Mouse (Mus musculus): ENCODE results near the gene Serpina12. TPM values are rescaled to one million over a fixed set of nuclear protein-coding genes. Genes with fewer than 3 reads are reported as not detected.

Gene Serpina12
- not detected for total RNA-seq (2021)

DNA sequence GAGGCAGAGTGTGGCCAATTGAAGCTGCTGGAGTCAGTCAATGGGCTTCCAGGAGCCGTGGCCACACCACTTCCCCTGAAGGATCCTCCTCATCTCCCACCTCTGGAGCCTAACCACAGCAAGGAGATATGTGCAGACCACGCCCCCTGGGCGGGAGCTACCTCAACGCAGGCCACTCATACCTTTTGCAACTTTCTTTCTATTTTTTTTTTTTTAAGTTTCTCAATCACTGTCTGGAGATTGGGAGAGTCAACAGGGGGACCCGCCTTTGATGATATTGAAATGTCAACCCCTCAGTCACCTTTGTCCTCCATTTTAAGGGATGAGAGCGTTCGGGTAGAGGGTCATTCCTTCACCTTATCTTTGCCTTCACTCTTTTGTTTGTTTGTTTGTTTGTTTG is at the start of gene Serpina12:
Serpina12 (minus strand) TSS at position 101 of the 400 bp plus-strand sequence.
- no peak for DNase-seq (ENCODE audit: low spot score in 2 of 2)
- intact Hi-C loops (cut with DNase I), result no loop called here

DNA sequence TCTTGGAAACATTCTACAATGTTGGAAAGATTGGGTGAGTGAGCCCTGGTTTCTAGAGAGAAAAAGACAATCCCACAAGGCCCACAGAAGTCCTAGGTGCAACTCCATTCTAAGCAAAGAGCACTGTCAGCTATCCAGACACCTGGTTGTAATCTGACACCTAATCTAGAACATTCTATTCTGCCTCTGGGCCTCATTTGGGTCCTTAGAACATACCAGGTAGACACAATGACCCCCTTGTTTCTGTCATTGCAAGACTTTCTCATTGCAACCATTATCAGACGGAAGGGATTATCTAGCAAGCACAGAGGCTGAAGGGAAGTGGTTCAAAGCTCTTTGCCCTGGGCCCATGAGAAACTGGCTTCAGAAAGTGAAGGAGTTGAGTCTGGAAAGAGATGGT is 47.1 kb upstream of the Serpina12 start:
- no peak for DNase-seq (ENCODE audit: low spot score in 2 of 2)
- intact Hi-C loops (cut with DNase I), result no loop called here

DNA sequence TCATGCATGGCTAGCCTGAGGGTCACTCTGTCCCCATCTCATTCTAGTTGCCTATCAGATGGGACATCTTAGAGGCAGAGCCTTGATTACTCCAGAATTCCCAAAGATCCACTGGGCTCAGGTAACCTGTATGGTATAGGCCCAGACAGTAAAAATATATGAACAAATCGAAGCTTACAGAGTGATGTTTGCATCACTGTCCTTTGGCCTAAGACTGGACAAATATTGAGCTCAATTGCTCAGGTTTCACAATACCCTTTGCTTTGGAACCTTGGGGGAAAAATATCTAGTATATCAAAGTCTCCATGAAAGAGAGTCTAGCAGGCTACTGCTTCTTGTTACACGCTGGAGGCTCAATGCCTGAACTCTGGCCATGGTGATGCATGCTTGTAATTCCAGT is 45.9 kb upstream of the Serpina12 start:
- DNase-seq (ENCODE audit: low spot score in 2 of 2), result no peak
- intact Hi-C loops (cut with DNase I), result no loop called here

GRCm38 (mm10) chr12:104072286-104072685 is 28.0 kb upstream of the Serpina12 start:
- no peak for DNase-seq (ENCODE audit: low spot score in 2 of 2)

DNA sequence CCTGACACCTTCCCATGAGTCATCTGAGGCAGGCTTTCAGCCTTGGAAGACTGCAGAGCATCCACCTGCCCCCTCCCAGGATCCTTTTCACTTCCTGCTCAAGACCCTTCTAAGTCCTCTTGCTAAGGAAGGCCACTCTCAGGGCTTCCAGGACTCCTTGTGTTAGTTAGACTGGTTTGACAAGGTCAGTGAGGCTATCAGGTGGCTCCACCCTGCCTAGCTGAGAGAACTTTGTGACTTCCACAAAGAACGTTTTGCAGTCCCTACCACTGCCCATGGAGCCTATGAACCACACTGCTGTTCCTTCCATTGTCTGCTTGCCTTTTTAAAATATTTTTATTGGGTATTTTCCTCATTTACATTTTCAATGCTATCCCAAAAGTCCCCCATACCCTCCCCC is 27.5 kb upstream of the Serpina12 start:
- no peak for DNase-seq (ENCODE audit: low spot score in 2 of 2)
- intact Hi-C loops (cut with DNase I), result loop anchor here (5.0 kb wide), 1 partner anchor 346 kb away; no protein-coding TSS in a partner anchor

More at GRCm38 (mm10) chr12:104072286-104072685, 28.0 kb upstream of the Serpina12 start:
- intact Hi-C loops (cut with DNase I), result loop anchor here (5.0 kb wide), 1 partner anchor 345 kb away; no protein-coding TSS in a partner anchor

- intact Hi-C loops (cut with DNase I), result loop anchor here (1.0 to 5.0 kb wide), 2 partner anchors 74 to 348 kb away; no protein-coding TSS in a partner anchor
- peak; percentile 60 to 76 for DNase-seq (ENCODE audit: low spot score in 2 of 2)
Measured at GRCm38 (mm10) chr12:104069620-104070019, 25.4 kb upstream of the Serpina12 start.

DNA sequence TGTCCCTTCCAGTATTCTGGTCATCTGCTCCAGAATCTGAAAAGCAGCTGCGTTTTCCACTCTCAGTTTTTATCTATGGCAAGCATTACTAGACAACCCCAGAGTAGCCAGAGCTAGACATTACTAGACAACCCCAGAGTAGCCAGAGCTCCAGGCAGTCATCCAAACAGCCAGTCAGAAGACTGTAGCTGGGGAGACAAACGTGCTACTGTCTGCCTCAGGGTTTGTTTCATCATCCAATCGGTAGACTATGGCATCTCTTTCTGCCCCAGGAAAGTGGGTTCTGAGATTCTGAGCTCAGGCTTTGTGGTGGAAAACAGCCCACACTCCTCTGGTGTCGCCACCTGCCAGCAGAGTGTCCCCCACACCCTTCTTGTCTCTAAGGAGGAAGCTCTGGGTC is 23.3 kb upstream of the Serpina12 start:
- DNase-seq (ENCODE audit: low spot score in 2 of 2), result peak; percentile 41 to 63
- intact Hi-C loops (cut with DNase I), result no loop called here

- no peak for DNase-seq (ENCODE audit: low spot score in 2 of 2)
- intact Hi-C loops (cut with DNase I), result no loop called here
Measured at GRCm38 (mm10) chr12:104066241-104066640, 22.0 kb upstream of the Serpina12 start.

- DNase-seq (ENCODE audit: low spot score in 2 of 2), result no peak
- intact Hi-C loops (cut with DNase I), result no loop called here
Measured at GRCm38 (mm10) chr12:104064996-104065395, 20.8 kb upstream of the Serpina12 start.

DNA sequence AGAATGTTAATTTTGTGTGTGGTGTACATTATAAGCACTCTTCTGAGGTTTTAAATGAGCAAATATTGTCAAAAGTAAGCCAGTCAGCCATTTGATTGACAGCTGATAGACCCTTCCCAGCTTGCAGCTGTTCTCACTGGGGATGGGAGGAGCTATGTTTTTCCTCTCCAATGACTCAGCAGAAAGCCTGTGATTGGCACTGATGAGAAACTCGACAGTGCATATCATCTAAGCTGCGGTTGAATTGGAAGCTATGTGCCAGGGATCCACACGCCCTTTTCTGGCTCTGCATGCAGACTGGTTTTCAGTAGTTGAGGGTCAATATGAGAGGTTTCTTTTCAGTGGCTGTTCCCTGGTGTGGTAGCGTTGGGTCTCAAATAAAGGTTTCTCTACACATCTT is 20.3 kb upstream of the Serpina12 start:
- intact Hi-C loops (cut with DNase I), result no loop called here
- DNase-seq (ENCODE audit: low spot score in 2 of 2), result no peak

- intact Hi-C loops (cut with DNase I), result no loop called here
- DNase-seq (ENCODE audit: low spot score in 2 of 2), result no peak
Measured at GRCm38 (mm10) chr12:104061862-104062261, 17.6 kb upstream of the Serpina12 start.

DNA sequence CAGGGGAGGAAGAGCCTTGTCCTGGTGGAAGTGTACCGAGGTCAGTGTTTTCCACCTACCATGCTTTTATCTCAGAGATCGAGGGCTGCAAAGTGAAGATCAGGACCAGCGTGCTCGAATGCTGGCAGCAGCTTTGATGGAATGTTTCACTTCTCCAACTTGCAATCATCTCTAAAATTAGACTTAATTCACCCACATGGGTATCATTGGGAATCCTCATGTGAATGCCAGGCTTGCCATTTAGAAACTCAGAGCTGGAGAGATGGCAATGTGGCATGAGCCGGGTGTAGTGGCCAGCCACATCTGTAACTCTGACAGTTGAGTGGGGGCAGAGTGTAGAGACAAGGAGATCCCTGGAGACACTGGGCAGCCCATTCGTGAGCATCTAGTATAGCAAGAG is 15.9 kb upstream of the Serpina12 start:
- peak in 1 of 2 experiments; percentile 24 for DNase-seq (ENCODE audit: low spot score in 2 of 2)
- intact Hi-C loops (cut with DNase I), result no loop called here

DNA sequence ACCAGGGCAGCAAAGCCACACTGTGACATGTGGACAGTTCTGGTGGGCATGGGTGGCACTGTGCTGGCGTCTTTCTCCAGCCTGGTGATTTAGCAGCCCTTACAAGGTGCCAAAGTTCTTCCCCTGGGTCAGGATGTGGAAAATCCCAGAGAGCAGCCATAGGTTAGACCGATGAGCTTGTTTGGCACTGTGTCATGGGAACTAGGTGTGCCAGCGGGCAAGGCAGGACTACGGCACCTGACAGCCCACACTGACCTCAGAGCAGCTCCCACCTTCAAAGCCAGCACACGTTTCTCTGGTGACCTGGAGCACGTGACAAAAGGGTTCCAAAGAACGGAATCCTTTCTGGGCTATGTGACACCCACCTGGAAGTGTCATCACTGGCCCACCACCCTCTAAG is 13.3 kb upstream of the Serpina12 start:
- no peak for DNase-seq (ENCODE audit: low spot score in 2 of 2)
- intact Hi-C loops (cut with DNase I), result no loop called here

DNA sequence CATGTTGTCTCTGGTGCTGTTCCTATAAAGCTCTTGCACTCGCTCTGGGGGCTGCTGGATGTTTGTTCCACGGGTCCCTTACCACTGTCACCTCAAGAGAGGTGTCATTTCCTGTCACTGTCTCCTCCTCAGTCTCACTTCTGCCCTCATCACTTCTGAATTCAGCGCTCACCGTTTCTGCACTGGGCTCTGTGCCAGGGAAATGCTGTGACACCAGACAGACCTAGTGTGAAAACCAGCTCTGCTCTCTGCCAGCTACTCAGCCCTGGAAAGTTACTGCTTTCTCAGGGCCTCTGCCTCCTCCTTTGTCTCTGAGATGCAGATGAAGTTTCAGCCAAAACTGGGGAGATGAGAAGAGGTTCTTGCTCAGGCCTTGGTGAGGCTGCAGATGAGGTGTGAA is 12.8 kb upstream of the Serpina12 start:
- peak; percentile 45 to 57 for DNase-seq (ENCODE audit: low spot score in 2 of 2)

GRCm38 (mm10) chr12:104055755-104056154 is 11.5 kb upstream of the Serpina12 start:
- intact Hi-C loops (cut with DNase I), result no loop called here
- DNase-seq (ENCODE audit: low spot score in 2 of 2), result no peak

More for the DNA sequence above, 12.8 kb upstream of the Serpina12 start:
- intact Hi-C loops (cut with DNase I), result no loop called here

DNA sequence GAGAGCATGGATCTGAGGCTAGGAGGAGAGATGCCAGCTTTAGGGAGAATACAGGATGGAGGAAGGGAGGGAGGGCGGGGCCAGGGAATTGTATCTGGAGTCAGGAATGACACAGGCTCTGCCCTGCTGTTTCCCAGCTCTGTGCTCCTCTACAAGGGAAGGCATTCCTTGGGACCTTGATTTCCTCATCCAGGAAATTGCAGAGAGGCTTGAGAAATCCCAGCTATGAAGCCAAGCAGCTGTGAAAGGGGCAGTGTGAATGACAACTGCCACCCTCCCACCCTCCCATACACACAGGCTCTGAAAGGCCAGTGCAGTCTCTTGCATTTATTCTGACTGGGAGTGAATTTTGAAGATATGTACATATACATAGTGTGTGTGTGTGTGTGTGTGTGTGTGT is 9.8 kb upstream of the Serpina12 start:
- DNase-seq (ENCODE audit: low spot score in 2 of 2), result no peak
- intact Hi-C loops (cut with DNase I), result no loop called here

GRCm38 (mm10) chr12:104045713-104046112 is 1.5 kb upstream of the Serpina12 start:
- DNase-seq (ENCODE audit: low spot score in 2 of 2), result no peak
- intact Hi-C loops (cut with DNase I), result no loop called here

- intact Hi-C loops (cut with DNase I), result no loop called here
- DNase-seq (ENCODE audit: low spot score in 2 of 2), result no peak
Measured at GRCm38 (mm10) chr12:104042753-104043152, 1.5 kb downstream of the Serpina12 start.

- DNase-seq (ENCODE audit: low spot score in 2 of 2), result no peak
- intact Hi-C loops (cut with DNase I), result no loop called here
Measured at GRCm38 (mm10) chr12:104041401-104041800, 2.8 kb downstream of the Serpina12 start.

DNA sequence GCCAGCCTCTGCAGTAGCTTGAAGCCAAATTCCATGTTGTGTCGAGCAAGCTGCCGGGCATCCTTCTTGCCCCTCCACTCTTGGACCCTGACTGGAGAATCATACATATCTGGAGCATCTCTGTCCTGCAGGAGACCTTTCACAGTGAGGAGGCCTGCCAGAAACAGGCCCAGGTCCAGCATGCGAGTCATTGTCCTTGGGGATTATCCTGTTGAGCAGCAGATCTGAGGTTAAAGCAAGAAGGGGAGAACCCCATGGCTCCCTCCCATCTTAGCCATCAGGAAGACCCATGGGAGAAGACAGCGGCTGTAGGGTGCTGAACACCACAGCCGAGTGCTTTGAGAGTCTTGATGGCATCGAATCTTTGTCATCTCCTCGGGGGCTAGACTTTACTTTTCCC is 6.1 kb downstream of the Serpina12 start:
- DNase-seq (ENCODE audit: low spot score in 2 of 2), result no peak
- intact Hi-C loops (cut with DNase I), result no loop called here

- intact Hi-C loops (cut with DNase I), result no loop called here
Measured at GRCm38 (mm10) chr12:104033752-104034151, 10.5 kb downstream of the Serpina12 start.

DNA sequence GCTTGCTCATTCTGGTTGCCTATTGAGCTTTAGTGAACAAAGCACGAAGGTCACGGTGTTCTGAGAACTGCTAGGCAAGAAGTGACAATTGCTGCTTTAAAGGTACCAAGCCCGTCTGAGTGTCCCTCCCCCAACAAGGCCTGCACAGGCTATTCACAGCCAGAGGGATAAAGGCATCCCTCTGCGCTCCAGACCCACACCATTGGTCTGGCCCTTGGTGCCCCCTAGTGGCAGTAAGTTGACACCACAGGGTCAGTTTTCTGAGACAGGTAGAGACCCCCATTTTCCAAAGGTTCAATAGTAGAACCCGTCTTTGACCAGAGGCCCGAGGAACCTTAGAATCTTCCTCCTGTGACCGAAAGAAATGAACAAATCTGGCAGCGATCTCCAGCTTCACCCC is 14.3 kb downstream of the Serpina12 start:
- DNase-seq (ENCODE audit: low spot score in 2 of 2), result no peak

More at GRCm38 (mm10) chr12:104033752-104034151, 10.5 kb downstream of the Serpina12 start:
- no peak for DNase-seq (ENCODE audit: low spot score in 2 of 2)

More for the DNA sequence above, 14.3 kb downstream of the Serpina12 start:
- intact Hi-C loops (cut with DNase I), result no loop called here

Measured in left cerebral cortex, postnatal 36 days (tissue).